Mouse (Mus musculus) neural tube, embryonic 15.5 days (tissue): Measurements from ENCODE around the gene Gucy1b2. TPM values are rescaled to one million over a fixed set of nuclear protein-coding genes. Genes with fewer than 3 reads are reported as not detected.

Experiments
- ATAC-seq: fragments of 200-750 bp; cut with Nextera tagmentation; 2 replicates; pipeline ENCODE4 v1.8.0; 2017; ENCODE audit warnings: mild to moderate bottlenecking, moderate TSS enrichment, moderate library complexity; ENCODE audit not compliant: low FRiP score
- H3K27ac ChIP-seq: fragments of 300-500 bp; sonication (generic); replicated peaks from 2 replicates; pipeline ENCODE4 v1.5.1; 2015; ENCODE audit warnings: mild to moderate bottlenecking, inconsistent platforms
- H3K27me3 ChIP-seq: fragments of 300-500 bp; sonication (generic); replicated peaks from 2 replicates; pipeline ENCODE4 v1.6.1; 2015; ENCODE audit warnings: inconsistent platforms
- H3K36me3 ChIP-seq: fragments of 300-500 bp; sonication (generic); 2 replicates; pipeline ENCODE4 v1.6.1; 2015; ENCODE audit warnings: inconsistent platforms
- H3K4me1 ChIP-seq: fragments of 300-500 bp; sonication (generic); 2 replicates; pipeline ENCODE4 v1.6.1; 2015; ENCODE audit warnings: inconsistent platforms
- H3K4me2 ChIP-seq: fragments of 300-500 bp; sonication (generic); 2 replicates; pipeline ENCODE4 v1.6.1; 2015; ENCODE audit warnings: inconsistent platforms, mild to moderate bottlenecking, moderate library complexity
- H3K4me3 ChIP-seq: fragments of 300-500 bp; sonication (generic); replicated peaks from 2 replicates; pipeline ENCODE4 v1.5.1; 2015; ENCODE audit warnings: mild to moderate bottlenecking, inconsistent platforms
- H3K9ac ChIP-seq: fragments of 300-500 bp; sonication (generic); replicated peaks from 2 replicates; pipeline ENCODE4 v1.6.1; 2015; ENCODE audit warnings: mild to moderate bottlenecking, inconsistent platforms
- H3K9me3 ChIP-seq: fragments of 300-500 bp; sonication (generic); replicated peaks from 2 replicates; pipeline ENCODE4 v1.6.1; 2016; ENCODE audit warnings: inconsistent platforms
- WGBS: fragments of 180-500 bp; shearing (Covaris S2); methylation state at CpG from one replicate; pipeline ENCODE4 v1.1.7; 2015; ENCODE audit warnings: mixed read lengths; 5-methylcytosine and 5-hydroxymethylcytosine counted together
- polyA plus RNA-seq: library from polyadenylated mRNA; unstranded; fragments of >200 nt; fragmentation: Nextera tagmentation; extraction: Ambion mirVana; gene quantifications from 2 replicates; pipeline ENCODE4 v1.2.1, GENCODE M21; 2015

Gene Gucy1b2
- polyA plus RNA-seq, 1 experiment from 2014 or later: 0.38 TPM

DNA sequence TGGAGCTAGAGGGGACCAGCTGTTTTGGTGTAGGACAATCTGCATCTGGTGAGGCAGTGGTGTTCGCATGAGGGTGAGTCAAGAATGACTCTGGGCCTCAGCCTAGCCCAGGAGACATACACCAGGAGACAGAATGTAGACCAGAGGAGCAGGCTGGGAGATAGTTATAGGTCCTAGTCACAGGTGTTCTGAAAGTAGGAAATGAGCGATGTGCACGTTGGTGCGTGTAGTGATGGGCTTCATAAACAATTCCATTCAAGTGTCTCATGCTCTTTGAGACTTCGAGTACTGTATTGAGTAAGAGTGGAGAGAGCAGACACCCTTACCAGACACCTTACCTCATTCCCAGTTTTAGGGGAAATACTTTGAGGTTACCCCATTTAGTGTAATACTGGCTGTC is 102.3 kb downstream of the Gucy1b2 start:
- 95% methylated on average over 5 of the region's 5 CpGs for WGBS
- Histone ChIP-seq H3K27ac (no peak overlapping the region), H3K4me3 (no peak overlapping the region), H3K36me3 (no peaks in the 10 kb centered on the region), H3K4me1 (0 out of 2 replicates have a peak, but pooled peaks cover 3% of the 10 kb centered on the region), H3K9ac (no peak overlapping the region), H3K27me3 (no peaks in the 10 kb centered on the region), H3K4me2 (no peak overlapping the region), H3K9me3 (no peaks in the 10 kb centered on the region)
- no peak for ATAC-seq

DNA sequence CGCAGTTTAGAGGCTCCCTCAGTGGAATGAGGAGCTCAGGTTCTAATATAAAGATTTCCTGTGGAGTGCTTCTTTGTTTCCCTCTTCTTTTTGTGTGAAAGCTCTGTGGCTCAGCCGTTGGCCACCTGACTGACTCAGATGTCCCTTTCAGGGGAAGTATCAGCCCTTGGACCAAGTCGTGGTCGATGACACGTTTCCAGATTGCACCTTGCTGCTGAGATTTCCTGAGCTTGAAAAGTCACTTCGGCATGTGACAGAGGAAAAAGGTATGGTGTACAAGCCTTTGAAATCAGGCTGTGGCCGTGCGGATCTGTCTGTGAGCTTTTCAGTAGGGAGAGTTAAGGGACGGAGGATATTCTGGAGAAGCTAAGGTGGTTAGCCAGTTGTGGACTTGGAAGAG is 102.7 kb downstream of the Gucy1b2 start:
- Histone ChIP-seq H3K27me3 (no peaks in the 10 kb centered on the region), H3K4me2 (no peak overlapping the region), H3K9ac (no peak overlapping the region), H3K27ac (no peak overlapping the region), H3K4me1 (0 out of 2 replicates have a peak, but pooled peaks cover 3% of the 10 kb centered on the region), H3K36me3 (no peaks in the 10 kb centered on the region), H3K4me3 (no peak overlapping the region), H3K9me3 (no peaks in the 10 kb centered on the region)
- WGBS: 76% methylated on average over 9 of the region's 9 CpGs
- ATAC-seq: no peak

DNA sequence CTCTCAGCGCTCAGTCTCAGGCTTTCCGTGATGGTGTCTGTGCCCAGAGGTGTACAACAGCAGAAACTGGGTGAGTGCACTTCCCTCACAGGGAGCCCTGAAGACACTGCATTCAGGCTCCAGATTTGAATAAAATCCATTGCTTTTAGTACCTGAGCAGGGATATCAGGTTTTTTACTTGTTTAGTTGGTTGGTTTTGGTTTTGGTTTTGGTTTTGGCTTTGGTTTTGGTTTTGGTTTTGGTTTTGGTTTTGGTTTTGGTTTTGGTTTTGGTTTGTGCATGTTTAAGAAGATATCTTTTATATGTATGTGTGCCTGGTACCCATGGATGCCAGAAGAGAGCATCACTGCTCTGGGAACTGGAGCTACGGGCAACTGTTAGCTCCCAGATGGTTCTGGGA is 105.2 kb downstream of the Gucy1b2 start:
- H3K4me2 ChIP-seq: no peak overlapping the region
- H3K4me1 ChIP-seq: peaks cover 15% of the 10 kb centered on the region; the same call in 1 of the 2 replicates
- H3K9ac ChIP-seq: no peak overlapping the region
- H3K27me3 ChIP-seq: no peaks in the 10 kb centered on the region
- 83% methylated on average over 3 of the region's 3 CpGs for WGBS
- H3K4me3 ChIP-seq: no peak overlapping the region
- ATAC-seq: no peak
- H3K36me3 ChIP-seq: no peaks in the 10 kb centered on the region
- no peak overlapping the region for H3K27ac ChIP-seq
- H3K9me3 ChIP-seq: no peaks in the 10 kb centered on the region

DNA sequence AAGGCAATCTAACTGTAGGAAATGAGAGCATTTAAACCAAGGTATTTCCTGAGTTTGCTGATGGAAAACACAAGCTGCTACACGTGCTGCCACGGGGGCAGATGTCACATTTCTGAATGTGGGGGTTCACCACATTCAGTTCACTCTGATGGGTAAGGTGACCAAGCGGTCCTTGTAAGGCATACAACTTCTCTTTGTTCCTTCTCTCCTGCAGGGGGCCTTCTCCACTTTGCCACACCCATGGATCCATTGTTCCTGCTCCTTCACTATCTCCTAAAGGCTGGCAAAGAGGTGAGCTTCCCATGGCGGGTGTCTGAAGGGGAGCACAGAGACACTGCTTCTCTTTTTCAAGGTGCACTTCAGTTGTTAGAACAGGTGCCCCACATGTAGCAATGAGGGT is 105.9 kb downstream of the Gucy1b2 start:
- Histone ChIP-seq H3K4me3 (no peak overlapping the region), H3K27me3 (no peaks in the 10 kb centered on the region), H3K4me2 (no peak overlapping the region), H3K9ac (no peak overlapping the region), H3K4me1 (peaks cover 15% of the 10 kb centered on the region; the same call in 1 of the 2 replicates), H3K27ac (no peak overlapping the region), H3K9me3 (no peaks in the 10 kb centered on the region), H3K36me3 (no peaks in the 10 kb centered on the region)
- WGBS: 89% methylated on average over 4 of the region's 4 CpGs
- no peak for ATAC-seq

DNA sequence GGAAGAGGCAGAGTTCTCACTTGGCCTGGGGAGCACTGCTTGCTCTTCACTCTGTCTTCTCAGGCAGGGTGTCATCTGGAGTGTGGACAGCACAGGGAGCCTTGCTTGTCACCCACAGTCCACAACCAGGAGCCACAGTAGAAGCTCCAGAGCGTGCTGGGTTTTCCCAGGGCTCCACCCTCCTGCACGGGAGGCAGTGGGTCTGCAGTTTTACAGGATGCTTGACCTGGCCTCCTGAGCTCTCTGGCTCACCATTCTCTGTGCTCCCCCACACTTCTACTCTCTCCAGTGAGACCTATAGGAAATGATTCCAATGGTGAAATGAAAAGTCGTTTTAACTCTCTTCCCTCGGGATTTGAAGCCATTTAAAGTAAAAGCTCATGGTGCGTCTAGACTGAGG is 106.3 kb downstream of the Gucy1b2 start:
- 77% methylated on average over 5 of the region's 5 CpGs for WGBS
- Histone ChIP-seq H3K27me3 (no peaks in the 10 kb centered on the region), H3K4me1 (peaks cover 15% of the 10 kb centered on the region; the same call in 1 of the 2 replicates), H3K4me2 (no peak overlapping the region), H3K9me3 (no peaks in the 10 kb centered on the region), H3K4me3 (no peak overlapping the region), H3K9ac (no peak overlapping the region), H3K36me3 (no peaks in the 10 kb centered on the region), H3K27ac (no peak overlapping the region)
- ATAC-seq: no peak

DNA sequence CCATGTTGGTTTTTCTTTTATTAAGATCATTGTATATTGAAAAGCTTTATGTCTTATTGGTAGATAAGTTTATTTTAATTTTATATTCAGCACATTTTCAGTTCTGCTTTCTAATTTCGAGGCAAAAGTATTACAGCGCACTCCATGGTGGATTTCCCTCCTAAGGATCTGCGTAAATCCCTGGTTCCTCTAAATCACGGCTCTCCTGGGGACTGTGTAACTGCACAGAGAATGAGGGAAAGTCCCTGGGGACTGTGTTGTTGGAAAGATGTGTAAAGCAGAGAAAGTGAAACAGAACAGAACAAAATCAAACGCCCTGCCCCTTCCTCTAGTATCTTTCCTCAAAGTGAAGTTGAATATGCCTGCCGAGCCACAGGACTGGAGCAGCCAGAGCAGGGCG is 109.0 kb downstream of the Gucy1b2 start:
- no peak; the same call in 1 of the 2 replicates for ATAC-seq
- Histone ChIP-seq H3K9ac (no peak overlapping the region), H3K4me2 (peak overlapping the region; percentile 19; the same call in 1 of the 2 replicates)

DNA sequence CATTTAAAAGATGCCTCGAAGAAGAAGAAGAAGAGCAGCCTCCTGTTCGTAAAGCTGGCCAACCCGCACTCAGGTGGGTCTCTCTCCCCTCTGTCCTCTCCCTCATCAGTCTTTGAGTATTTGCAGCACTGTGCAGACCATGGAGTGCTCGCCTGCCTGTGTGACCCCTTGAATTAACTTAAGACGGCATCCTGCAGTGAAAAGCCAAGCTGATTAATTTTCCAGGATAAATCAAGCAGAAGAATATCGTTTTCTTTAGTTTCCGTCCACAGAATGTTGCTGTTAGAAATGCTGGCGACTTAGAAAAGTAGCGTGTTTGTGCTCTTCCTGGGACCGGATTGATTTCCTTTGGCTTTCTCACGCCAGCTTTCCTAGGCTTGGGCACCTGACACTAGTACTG is 109.5 kb downstream of the Gucy1b2 start:
- H3K4me2 ChIP-seq: peak overlapping the region; percentile 19
- H3K4me1 ChIP-seq: peaks cover 16% of the 10 kb centered on the region
- no peaks in the 10 kb centered on the region for H3K36me3 ChIP-seq
- no peak overlapping the region for H3K9ac ChIP-seq
- 57% methylated on average over 11 of the region's 11 CpGs for WGBS
- H3K27ac ChIP-seq: no peak overlapping the region
- no peaks in the 10 kb centered on the region for H3K9me3 ChIP-seq
- no peak for ATAC-seq
- H3K4me3 ChIP-seq: no peak overlapping the region
- H3K27me3 ChIP-seq: no peaks in the 10 kb centered on the region

More for the DNA sequence above, 109.0 kb downstream of the Gucy1b2 start:
- H3K36me3 ChIP-seq: no peaks in the 10 kb centered on the region
- no peak overlapping the region for H3K4me3 ChIP-seq
- H3K27me3 ChIP-seq: no peaks in the 10 kb centered on the region
- peaks cover 13% of the 10 kb centered on the region; the same call in 1 of the 2 replicates for H3K4me1 ChIP-seq
- H3K9me3 ChIP-seq: no peaks in the 10 kb centered on the region
- 0 out of 2 replicates have a peak overlapping the region, but pooled peaks have one; percentile 41 for H3K27ac ChIP-seq
- 53% methylated on average over 7 of the region's 7 CpGs for WGBS

Other genes starting within 250 kb of the Gucy1b2 start
- gene Rnaseh2b, start 163.7 kb downstream of the Gucy1b2 start, polyA plus RNA-seq: 25.8 and 37.8 TPM in 2 replicates
- gene Dleu7, start 163.2 kb downstream of the Gucy1b2 start, polyA plus RNA-seq: 13.6 and 19.9 TPM in 2 replicates
- gene Fam124a, start 99.4 kb upstream of the Gucy1b2 start, polyA plus RNA-seq: 58.4 and 71.2 TPM in 2 replicates
- gene Gm4131, start 110.6 kb upstream of the Gucy1b2 start, polyA plus RNA-seq: 0.27 TPM in 2 replicates
- gene Serpine3, start 207.4 kb upstream of the Gucy1b2 start, polyA plus RNA-seq: not detected in 2 replicates